Mouse (Mus musculus): ENCODE results near the gene Rab8b. TPM values are rescaled to one million over a fixed set of nuclear protein-coding genes. Genes with fewer than 3 reads are reported as not detected.

Gene Rab8b
- total RNA-seq, 2 experiments from 2014 or later, result 46.1 to 47.1 TPM

DNA sequence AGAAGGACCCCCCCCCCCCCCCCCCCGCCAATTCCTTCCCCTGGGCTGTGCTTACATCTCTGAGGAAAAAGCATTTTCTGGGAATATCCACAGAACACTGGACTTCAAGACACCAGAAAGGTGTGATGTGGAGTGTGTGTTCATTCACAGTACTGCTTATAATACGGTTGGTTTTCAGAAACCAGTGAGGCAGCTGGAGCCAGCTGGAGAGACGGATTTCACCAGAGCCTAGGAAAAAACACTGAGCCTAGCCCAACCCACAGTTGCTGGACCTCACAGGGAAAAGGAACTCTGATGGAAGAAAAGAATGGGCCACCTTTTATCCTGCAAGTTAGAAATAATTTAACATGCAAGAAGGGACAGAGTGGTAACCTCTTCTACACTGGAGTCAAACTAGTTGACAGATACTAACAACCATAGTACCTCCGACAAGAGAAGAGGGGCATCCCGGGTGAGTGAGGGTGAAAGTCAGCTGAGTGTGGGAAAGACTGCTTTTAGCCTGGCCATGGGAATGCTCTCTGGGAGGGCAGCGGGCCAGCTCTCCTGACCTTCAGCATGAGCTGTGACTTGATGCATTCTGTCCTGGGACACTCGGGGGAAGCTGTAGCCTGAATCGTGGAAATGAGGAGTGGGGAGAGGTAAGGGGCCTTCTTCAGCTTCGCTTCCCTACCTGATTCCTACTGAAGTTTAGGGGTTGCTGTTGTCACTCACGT is 47.3 kb downstream of the Rab8b start:
- Histone ChIP-seq H3K4me3 (no peak overlapping the region), H3K27ac (no peak overlapping the region)
- DNase-seq (ENCODE audit: low spot score in 2 of 2), result no peak
- no peak for TF ChIP-seq CTCF (conservative IDR thresholded peaks at IDR 0.05)

- H3K27ac ChIP-seq, result peak overlapping the region; percentile 85
- DNase-seq (ENCODE audit: low spot score in 2 of 2), result peak in 1 of 2 experiments; percentile 20
- peak; percentile 41; the same call in 1 of the 2 replicates for TF ChIP-seq CTCF (conservative IDR thresholded peaks at IDR 0.05)
- no peak overlapping the region for H3K4me3 ChIP-seq
Observed at GRCm38 (mm10) chr9:66864708-66865107, 54.8 kb downstream of the Rab8b start.

DNA sequence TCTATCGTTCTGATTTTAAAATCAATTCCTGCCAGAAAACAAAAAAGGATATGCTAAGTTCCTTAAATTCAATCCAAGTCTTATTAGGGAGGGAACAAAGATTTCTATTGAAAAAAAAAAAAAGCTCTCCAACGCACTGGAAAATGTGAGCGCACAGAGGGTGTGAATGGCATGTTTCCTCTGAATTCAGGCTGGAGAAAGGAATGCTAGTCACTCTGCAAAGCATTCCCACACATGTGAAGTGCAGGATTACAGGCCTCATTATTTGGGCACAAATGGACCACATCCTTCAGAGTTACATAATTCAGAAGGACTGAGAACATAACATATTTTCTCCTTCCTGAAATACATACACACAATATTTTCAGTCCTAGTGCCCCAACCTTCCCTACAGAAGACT is 56.0 kb downstream of the Rab8b start:
- Histone ChIP-seq H3K4me3 (no peak overlapping the region), H3K27ac (peak overlapping the region; percentile 85)
- TF ChIP-seq CTCF (conservative IDR thresholded peaks at IDR 0.05), result no peak
- DNase-seq (ENCODE audit: low spot score in 2 of 2), result peak in 1 of 2 experiments; percentile 57

GRCm38 (mm10) chr9:66862202-66862601 is 57.3 kb downstream of the Rab8b start:
- peak overlapping the region; percentile 85; the same call in 1 of the 2 replicates for H3K27ac ChIP-seq
- no peak for TF ChIP-seq CTCF (conservative IDR thresholded peaks at IDR 0.05)
- no peak overlapping the region for H3K4me3 ChIP-seq
- DNase-seq (ENCODE audit: low spot score in 2 of 2), result no peak

DNA sequence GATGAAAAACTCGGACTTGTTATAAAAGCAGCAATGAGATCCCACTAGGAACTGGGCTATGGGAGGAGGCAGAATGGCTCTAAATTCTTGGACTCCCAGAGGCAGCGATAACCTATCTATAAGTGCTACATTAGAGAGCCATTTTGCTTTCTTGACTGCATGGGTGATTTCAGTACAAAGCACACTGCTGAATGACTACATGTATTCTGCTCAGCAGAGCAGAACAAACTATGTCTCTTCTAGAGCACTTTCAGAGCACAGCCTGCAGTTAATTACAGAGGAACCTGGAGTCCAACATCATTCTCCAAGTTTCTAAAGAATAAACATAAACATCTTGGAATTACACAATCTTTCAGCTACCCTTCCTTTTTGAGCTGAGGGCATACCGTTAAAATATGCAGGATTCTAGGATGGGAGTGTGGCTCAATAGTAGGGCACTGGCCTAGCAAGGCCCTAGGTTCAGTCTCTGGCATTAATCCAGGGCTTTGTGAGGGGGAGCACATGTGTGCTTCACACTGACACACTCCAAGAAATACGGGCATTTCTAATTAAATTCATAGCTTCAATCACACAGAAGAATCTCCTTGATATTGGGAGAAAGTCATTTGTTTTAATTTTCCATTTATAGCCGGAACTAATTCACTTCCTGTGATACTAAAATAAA is 58.3 kb downstream of the Rab8b start:
- Histone ChIP-seq H3K4me3 (no peak overlapping the region), H3K27ac (0 out of 2 replicates have a peak overlapping the region, but pooled peaks have one; percentile 0)
- TF ChIP-seq CTCF (conservative IDR thresholded peaks at IDR 0.05), result no peak
- no peak for DNase-seq (ENCODE audit: low spot score in 2 of 2)

DNA sequence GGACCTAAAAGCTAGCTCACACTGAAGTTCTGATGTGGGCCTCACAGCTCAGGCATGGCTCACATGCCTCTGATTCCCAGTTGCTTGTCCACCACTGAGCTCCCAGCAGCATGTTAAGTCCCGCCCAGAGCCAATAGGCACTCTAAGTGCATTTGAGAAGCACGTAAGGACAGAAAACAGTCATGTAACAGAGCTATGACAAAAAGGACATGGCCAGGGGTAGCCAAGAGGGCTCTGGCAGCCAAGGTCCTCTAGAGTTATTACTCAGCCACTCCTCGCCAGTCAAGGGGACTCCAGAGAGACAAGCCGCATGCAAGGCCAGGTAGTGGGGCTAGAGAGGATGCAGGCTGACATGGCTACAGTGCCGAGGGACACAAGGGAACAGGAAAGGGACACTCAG is 60.0 kb downstream of the Rab8b start:
- no peak for DNase-seq (ENCODE audit: low spot score in 2 of 2)
- no peak for TF ChIP-seq CTCF (conservative IDR thresholded peaks at IDR 0.05)
- no peak overlapping the region for H3K4me3 ChIP-seq

GRCm38 (mm10) chr9:66855865-66856264 is 63.6 kb downstream of the Rab8b start:
- no peak overlapping the region for H3K4me3 ChIP-seq

More for the DNA sequence above, 60.0 kb downstream of the Rab8b start:
- no peak overlapping the region for H3K27ac ChIP-seq

DNA sequence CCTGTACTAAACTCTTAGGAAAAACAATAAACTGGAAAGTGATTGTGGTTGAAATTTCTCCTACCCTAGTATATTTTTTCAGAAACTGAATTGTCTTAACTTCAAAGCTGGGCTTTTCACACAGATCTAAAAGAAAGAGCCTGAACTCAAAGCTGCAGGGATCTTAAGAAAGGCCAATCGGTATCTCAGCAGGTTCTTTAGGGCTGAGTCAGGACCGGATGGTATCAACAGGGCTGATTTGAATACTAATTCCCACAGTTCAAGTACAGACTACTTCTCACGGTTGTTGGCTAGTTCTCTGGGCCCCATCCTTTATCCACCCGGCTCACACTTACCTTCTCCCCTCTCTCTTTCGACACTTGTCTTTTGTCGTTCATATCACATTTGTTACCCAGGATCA is 66.9 kb downstream of the Rab8b start:
- H3K27ac ChIP-seq, result no peak overlapping the region
- no peak for DNase-seq (ENCODE audit: low spot score in 2 of 2)
- TF ChIP-seq CTCF (conservative IDR thresholded peaks at IDR 0.05), result no peak

More at GRCm38 (mm10) chr9:66855865-66856264, 63.6 kb downstream of the Rab8b start:
- no peak for TF ChIP-seq CTCF (conservative IDR thresholded peaks at IDR 0.05)
- no peak for DNase-seq (ENCODE audit: low spot score in 2 of 2)
- H3K27ac ChIP-seq, result no peak overlapping the region

GRCm38 (mm10) chr9:66850966-66851365 is 68.5 kb downstream of the Rab8b start:
- no peak overlapping the region for H3K27ac ChIP-seq
- TF ChIP-seq CTCF (conservative IDR thresholded peaks at IDR 0.05), result no peak
- H3K4me3 ChIP-seq, result no peak overlapping the region
- DNase-seq (ENCODE audit: low spot score in 2 of 2), result no peak

More for the DNA sequence above, 66.9 kb downstream of the Rab8b start:
- no peak overlapping the region for H3K4me3 ChIP-seq

DNA sequence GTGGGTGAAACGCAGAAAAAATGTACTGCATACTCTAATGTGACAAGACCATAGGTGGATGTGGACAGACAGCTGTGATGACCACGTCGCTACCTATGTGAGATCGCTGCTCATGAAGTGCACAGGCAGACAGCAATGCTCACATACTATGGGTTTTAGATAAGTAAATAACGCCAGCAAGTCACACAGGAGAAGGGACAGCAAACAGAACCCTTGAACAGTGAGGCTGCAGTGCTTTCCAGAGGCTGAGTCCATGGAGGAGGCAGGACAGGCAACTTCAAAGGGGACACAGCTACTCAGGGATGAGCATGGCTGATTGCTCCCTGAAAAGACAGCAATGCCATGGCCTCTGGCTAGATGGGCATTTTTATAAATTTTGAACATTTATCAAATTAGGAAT is 72.7 kb downstream of the Rab8b start:
- no peak for TF ChIP-seq CTCF (conservative IDR thresholded peaks at IDR 0.05)
- no peak overlapping the region for H3K27ac ChIP-seq
- no peak overlapping the region for H3K4me3 ChIP-seq
- no peak for DNase-seq (ENCODE audit: low spot score in 2 of 2)

DNA sequence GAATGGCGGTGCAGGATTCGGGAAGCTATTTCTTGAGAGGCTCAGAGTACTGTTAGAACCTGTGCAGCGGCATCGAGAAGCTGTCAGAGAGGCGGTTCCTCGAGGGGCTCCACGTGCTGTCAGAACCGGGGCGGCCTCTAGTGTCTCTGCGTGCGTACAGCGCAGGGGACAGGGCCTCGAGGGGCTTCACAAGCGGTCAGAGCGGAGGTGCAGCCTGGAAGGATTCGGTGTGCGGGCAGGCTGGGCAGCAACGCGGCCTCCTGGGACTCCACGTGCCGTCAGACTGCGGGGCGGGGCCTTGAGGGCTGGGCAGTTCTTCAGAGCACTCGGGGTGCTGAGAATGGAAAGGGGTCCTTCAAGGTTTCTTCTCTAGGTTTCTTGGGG is 84.4 kb downstream of the Rab8b start:
- TF ChIP-seq CTCF (conservative IDR thresholded peaks at IDR 0.05), result peak; percentile 17
- H3K27ac ChIP-seq, result peak overlapping the region; percentile 56

DNA sequence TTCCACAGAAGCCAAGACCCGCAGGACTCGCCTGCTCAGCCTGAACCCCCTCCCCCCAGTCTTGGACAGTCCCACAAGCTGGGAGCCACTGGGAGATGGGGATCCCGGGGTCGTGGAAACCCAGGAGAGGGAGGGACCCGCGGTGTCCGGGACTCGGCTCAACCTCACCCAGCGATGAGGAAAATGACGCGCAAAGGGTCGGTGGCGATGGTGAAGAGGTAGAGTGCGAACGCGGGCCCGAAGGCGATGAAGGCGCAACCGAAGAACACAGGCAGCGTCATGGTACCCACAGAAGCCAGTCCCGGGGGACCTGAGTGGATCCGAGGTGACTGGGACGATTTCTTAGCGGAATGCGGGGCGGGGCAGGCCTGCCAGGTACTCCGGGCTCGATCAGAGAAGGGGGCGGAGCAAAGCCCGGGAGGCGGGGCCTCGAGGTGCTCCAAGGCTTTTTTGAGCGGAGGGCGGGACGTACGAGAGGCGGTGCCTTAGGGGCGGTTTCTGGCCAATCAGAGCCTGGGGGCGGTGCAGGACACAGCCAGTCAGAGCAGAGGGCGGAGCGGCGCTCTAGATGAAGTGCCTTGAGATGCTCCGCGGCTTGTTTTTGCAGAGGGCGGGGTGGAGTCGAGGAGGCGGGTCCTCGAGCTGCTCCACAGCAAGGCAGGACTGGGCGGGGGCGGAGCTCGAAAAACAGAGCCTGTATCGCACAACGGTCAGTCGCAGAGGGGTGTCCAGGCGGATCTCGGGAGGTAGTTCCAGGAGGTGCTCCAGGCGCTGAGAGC is 85.0 kb downstream of the Rab8b start, which contains the start of gene Aph1c:
TSS of gene Aph1c (minus strand) at position 409 of the 779 bp plus-strand sequence.
- no peak for TF ChIP-seq CTCF (conservative IDR thresholded peaks at IDR 0.05)
- H3K27ac ChIP-seq, result peak within 1 kb of the TSS; percentile 82

More for the DNA sequence above, 84.4 kb downstream of the Rab8b start:
- H3K4me3 ChIP-seq, result peak overlapping the region; percentile 83
- DNase-seq (ENCODE audit: low spot score in 2 of 2), result peak in 1 of 2 experiments; percentile 38

DNA sequence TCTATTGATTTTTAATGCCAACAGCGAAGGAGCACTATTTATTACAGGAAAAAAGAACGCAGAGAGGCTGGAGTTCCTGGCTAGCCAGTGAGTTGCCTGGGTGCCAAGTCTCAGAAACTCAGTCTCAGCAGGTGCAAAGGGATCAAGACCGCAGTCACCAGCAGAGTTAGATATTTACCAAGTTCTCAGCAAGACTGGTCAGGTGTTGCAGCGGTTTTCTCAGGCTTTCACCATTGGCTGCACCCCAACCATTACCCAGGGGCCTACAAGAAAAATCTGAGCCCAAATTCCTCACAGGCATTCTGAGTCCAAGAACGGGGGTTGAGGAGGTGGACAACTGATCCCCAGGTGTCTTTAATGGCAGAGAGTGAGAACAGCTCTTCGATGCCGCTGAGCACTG is 85.6 kb downstream of the Rab8b start:
- 0 out of 2 replicates have a peak, but pooled peaks have one; percentile 2 for TF ChIP-seq CTCF (conservative IDR thresholded peaks at IDR 0.05)
- Histone ChIP-seq H3K27ac (peak overlapping the region; percentile 82), H3K4me3 (peak overlapping the region; percentile 83)
- DNase-seq (ENCODE audit: low spot score in 2 of 2), result no peak

More for the DNA sequence above, 85.0 kb downstream of the Rab8b start, which contains the start of gene Aph1c:
- peak within 1 kb of the TSS; percentile 83 for H3K4me3 ChIP-seq
- peak; percentile 96 to 99 for DNase-seq (ENCODE audit: low spot score in 2 of 2)
